Mouse (Mus musculus): ENCODE data around the gene Timm23. TPM values are rescaled to one million over a fixed set of nuclear protein-coding genes. Genes with fewer than 3 reads are reported as not detected.
"Not testable (repeated sequence)": the region's sequence is repeated elsewhere in the genome, so short reads cannot be mapped to it uniquely, and the experiment has no call there.

Gene Timm23
- polyA plus RNA-seq, 1 experiment = 35.2 TPM

DNA sequence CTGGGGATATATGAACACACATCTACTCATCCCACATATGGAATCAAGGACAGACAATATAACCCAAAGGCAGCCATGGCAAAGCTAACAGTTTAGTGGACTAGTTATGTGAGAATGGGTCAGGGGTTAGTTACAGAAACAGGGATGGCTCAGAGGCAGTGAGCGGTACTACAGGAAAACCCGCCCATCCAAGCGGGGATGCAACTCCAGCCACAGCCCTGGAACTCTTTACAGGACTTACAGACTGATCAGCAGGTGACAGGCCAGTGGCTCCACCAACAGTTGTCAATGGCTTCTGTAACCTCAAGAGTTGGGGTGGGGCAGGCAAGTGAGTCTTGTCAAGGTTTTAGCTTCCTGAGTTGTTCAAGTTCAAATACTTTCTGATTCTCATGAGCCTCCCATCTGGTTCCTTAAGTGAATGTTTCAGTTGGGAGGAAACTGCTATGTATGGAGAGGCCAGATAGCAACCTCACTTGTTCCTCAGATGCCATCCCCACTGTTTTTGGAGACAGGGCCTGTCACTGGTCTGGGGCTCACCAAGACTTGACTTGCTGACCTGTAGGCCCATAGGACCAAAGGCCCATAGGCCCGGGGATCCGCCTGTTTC is 61.2 kb downstream of the Timm23 start:
- TF ChIP-seq POLR2A (IDR thresholded peaks at IDR 0.05; ENCODE audit: borderline replicate concordance, low read depth, low read length) (no peak), CTCF (IDR thresholded peaks at IDR 0.05; ENCODE audit: low read depth, low read length) (no peak)
- Histone ChIP-seq H3K4me3 (ENCODE audit: insufficient read depth, low read length) (no peak overlapping the region), H3K4me1 (ENCODE audit: control insufficient read depth, insufficient read depth, low read length) (no peaks in the 10 kb centered on the region), H3K27ac (ENCODE audit: insufficient read depth, low read depth, low read length) (no peak overlapping the region)

DNA sequence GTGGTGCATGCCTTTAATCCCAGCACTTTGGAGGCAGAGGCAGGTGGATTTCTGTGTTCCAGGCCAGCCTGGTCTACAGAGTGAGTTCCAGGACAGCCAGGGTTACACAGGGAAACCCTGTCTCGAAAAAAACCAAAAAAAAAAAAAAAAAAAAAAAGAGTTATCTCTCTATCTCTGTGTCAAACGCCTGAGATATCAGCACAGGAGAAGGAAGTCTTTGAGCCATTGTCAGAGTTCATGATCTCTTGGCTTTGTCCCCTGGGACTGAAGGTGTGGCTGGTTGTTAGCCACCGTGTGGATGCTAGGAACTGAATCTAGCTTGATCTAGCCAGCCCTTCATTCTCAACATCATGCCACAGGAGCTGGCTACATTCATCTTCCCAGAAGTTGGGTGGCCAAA is 65.2 kb downstream of the Timm23 start:
- not testable (repeated sequence) for H3K4me1 ChIP-seq (ENCODE audit: control insufficient read depth, insufficient read depth, low read length); H3K4me3 ChIP-seq (ENCODE audit: insufficient read depth, low read length); H3K27ac ChIP-seq (ENCODE audit: insufficient read depth, low read depth, low read length)

DNA sequence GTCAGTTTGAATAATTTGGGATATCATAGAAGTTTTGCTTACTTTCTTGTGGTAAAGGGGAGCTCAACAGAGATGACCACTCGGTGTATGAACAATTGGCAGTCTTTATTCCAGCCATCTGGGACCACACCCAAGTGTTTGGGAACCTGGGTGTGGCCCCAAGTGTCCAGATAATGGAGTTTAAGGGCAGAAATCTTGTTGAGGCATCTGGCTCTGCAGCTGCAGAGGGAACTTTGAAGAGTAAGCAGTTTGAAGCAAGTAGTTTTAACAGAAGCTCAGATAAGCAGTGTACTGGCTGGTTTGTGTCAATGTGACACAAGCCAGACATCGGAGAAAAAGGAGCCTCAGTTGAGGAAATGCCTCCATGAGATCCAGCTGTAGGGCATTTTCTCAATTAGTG is 67.4 kb downstream of the Timm23 start:
- TF ChIP-seq POLR2A (IDR thresholded peaks at IDR 0.05; ENCODE audit: borderline replicate concordance, low read depth, low read length) (no peak), CTCF (IDR thresholded peaks at IDR 0.05; ENCODE audit: low read depth, low read length) (no peak)
- Histone ChIP-seq H3K4me3 (ENCODE audit: insufficient read depth, low read length) (no peak overlapping the region), H3K4me1 (ENCODE audit: control insufficient read depth, insufficient read depth, low read length) (no peaks in the 10 kb centered on the region), H3K27ac (ENCODE audit: insufficient read depth, low read depth, low read length) (no peak overlapping the region)

DNA sequence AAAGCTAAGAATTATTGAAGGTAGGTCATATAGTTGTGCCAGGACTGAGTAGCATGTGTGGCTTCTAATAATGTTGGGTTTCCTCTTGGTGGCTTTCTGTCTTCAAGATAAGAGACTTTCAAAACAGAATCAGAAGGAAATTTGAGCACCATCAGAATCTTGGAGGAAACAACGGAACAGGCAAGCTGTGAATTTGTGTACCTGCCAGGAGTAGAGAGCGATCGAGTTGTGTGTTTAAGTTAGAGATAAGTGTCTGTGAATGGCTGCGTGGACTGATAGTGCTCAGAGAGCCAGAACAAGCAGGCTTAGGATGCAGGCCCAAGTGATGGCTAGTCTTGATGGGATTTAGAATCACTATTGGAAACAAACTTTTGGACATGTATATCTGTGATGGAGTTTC is 69.9 kb downstream of the Timm23 start:
- H3K4me1 ChIP-seq (ENCODE audit: control insufficient read depth, insufficient read depth, low read length) = no peaks in the 10 kb centered on the region
- H3K4me3 ChIP-seq (ENCODE audit: insufficient read depth, low read length) = no peak overlapping the region
- no peak overlapping the region for H3K27ac ChIP-seq (ENCODE audit: insufficient read depth, low read depth, low read length)
- no peak for TF ChIP-seq POLR2A (IDR thresholded peaks at IDR 0.05; ENCODE audit: borderline replicate concordance, low read depth, low read length)
- no peak for TF ChIP-seq CTCF (IDR thresholded peaks at IDR 0.05; ENCODE audit: low read depth, low read length)

Other genes with a start within 250 kb of the Timm23 start
- gene Galnt15, start 172.9 kb downstream of the Timm23 start, polyA plus RNA-seq (2012; ENCODE audit: insufficient read depth, insufficient read length, missing spikeins) = not detected in 2 replicates
- 8.0 and 12.9 TPM in 2 replicates for gene Oxnad1, start 116.5 kb downstream of the Timm23 start, polyA plus RNA-seq (2012; ENCODE audit: insufficient read depth, insufficient read length, missing spikeins)
- gene Dph3, start 116.2 kb downstream of the Timm23 start, polyA plus RNA-seq (2012; ENCODE audit: insufficient read depth, insufficient read length, missing spikeins) = 37.5 and 37.6 TPM in 2 replicates
- gene Msmb, start 59.9 kb downstream of the Timm23 start, polyA plus RNA-seq (2012; ENCODE audit: insufficient read depth, insufficient read length, missing spikeins) = not detected in 2 replicates
- gene Ncoa4, start 42.0 kb downstream of the Timm23 start, polyA plus RNA-seq (2012; ENCODE audit: insufficient read depth, insufficient read length, missing spikeins) = 173 and 209 TPM in 2 replicates
- 23.3 TPM in 2 replicates for gene Parg, start 51 bp upstream of the Timm23 start, polyA plus RNA-seq (2012; ENCODE audit: insufficient read depth, insufficient read length, missing spikeins)
- not detected in 2 replicates for gene Ogdhl, start 120.1 kb upstream of the Timm23 start, polyA plus RNA-seq (2012; ENCODE audit: insufficient read depth, insufficient read length, missing spikeins)
- not detected in 2 replicates for gene 1700024G13Rik, start 186.5 kb upstream of the Timm23 start, polyA plus RNA-seq (2012; ENCODE audit: insufficient read depth, insufficient read length, missing spikeins)